Mouse (Mus musculus) intestine, postnatal 0 days (tissue): Measurements from ENCODE around the gene Brsk1. TPM values are rescaled to one million over a fixed set of nuclear protein-coding genes. Genes with fewer than 3 reads are reported as not detected.

Source experiments
- ATAC-seq: fragments of 200-750 bp; cut with Nextera tagmentation; 2 replicates; pipeline ENCODE4 v1.8.0; 2017; ENCODE audit warnings: mild to moderate bottlenecking, moderate TSS enrichment, moderate library complexity
- H3K27ac ChIP-seq: fragments of 300-500 bp; sonication (generic); 2 replicates; pipeline ENCODE4 v1.5.1; 2014; ENCODE audit warnings: mild to moderate bottlenecking, low read depth, low read length, moderate library complexity
- H3K27me3 ChIP-seq: fragments of 300-500 bp; sonication (generic); replicated peaks from 2 replicates; pipeline ENCODE4 v1.6.1; 2014; ENCODE audit warnings: low read length, mixed read lengths; ENCODE audit not compliant: control insufficient read depth, insufficient read depth
- H3K36me3 ChIP-seq: fragments of 300-500 bp; sonication (generic); 2 replicates; pipeline ENCODE4 v1.6.1; 2014; ENCODE audit warnings: mild to moderate bottlenecking, moderate library complexity; ENCODE audit not compliant: control insufficient read depth, insufficient read depth
- H3K4me1 ChIP-seq: fragments of 300-500 bp; sonication (generic); replicated peaks from 2 replicates; pipeline ENCODE4 v1.6.1; 2014; ENCODE audit warnings: antibody characterized with exemption, low read length, mixed read lengths; ENCODE audit not compliant: control insufficient read depth, insufficient read depth
- H3K4me2 ChIP-seq: fragments of 300-500 bp; sonication (generic); replicated peaks from 2 replicates; pipeline ENCODE4 v1.6.1; 2014; ENCODE audit warnings: low read depth, mild to moderate bottlenecking, moderate library complexity
- H3K4me3 ChIP-seq: fragments of 300-500 bp; sonication (generic); 2 replicates; pipeline ENCODE4 v1.5.1; 2014; ENCODE audit warnings: low read depth, low read length
- H3K9ac ChIP-seq: fragments of 300-500 bp; sonication (generic); 2 replicates; pipeline ENCODE4 v1.6.1; 2014; ENCODE audit warnings: mild to moderate bottlenecking, low read depth, low read length
- H3K9me3 ChIP-seq: fragments of 300-500 bp; sonication (generic); 2 replicates; pipeline ENCODE4 v1.6.1; 2016; ENCODE audit warnings: mixed run types; ENCODE audit not compliant: control insufficient read depth
- CTCF ChIP-seq: sonication (generic); IDR thresholded peaks from 2 replicates; pipeline ENCODE4 v1.5.1; 2016; ENCODE audit warnings: low read depth, mild to moderate bottlenecking, control low read depth, antibody characterized with exemption, moderate library complexity
- WGBS: fragments of 180-500 bp; shearing (Covaris S2); extraction: QIAGEN DNeasy Blood & Tissue Kit; methylation state at CpG from one replicate; pipeline ENCODE4 v1.1.7; 2014; 5-methylcytosine and 5-hydroxymethylcytosine counted together
- polyA plus RNA-seq: library from polyadenylated mRNA; unstranded; fragments of >200 nt; fragmentation: Nextera tagmentation; extraction: Ambion mirVana; gene quantifications from 2 replicates; pipeline ENCODE4 v1.2.1, GENCODE M21; 2015

Brsk1 gene
- polyA plus RNA-seq, 1 experiment from 2014 or later = 0.98 TPM

DNA sequence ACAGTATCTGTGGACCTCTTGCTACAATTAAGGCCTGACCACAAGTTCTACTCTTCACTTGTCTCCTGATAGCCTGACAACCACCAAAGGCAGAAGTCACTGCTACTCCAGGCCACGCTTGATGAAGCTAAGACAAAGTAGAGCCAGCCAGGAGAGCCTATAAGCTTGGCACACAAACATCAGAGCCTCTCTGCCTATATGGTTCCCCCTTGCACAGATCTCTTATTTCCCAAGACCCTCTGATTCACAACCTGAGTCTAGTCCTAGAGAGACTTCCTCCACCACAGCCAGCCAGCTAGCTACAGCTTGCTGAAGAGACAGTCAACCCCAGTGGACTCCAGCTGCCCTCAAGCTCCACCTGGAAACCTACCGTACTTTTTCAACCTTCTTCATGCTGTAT is 42.4 kb upstream of the Brsk1 start:
- H3K4me3 ChIP-seq = no peak overlapping the region
- H3K4me2 ChIP-seq = no peak overlapping the region
- no peaks in the 10 kb centered on the region for H3K27me3 ChIP-seq
- no peaks in the 10 kb centered on the region; the same call in 1 of the 2 replicates for H3K4me1 ChIP-seq
- no peaks in the 10 kb centered on the region for H3K9me3 ChIP-seq
- WGBS = 86% methylated on average over 2 of the region's 2 CpGs
- H3K36me3 ChIP-seq = peaks cover 36% of the 10 kb centered on the region
- no peak overlapping the region for H3K27ac ChIP-seq
- H3K9ac ChIP-seq = no peak overlapping the region
- ATAC-seq = no peak
- no peak for TF ChIP-seq CTCF

DNA sequence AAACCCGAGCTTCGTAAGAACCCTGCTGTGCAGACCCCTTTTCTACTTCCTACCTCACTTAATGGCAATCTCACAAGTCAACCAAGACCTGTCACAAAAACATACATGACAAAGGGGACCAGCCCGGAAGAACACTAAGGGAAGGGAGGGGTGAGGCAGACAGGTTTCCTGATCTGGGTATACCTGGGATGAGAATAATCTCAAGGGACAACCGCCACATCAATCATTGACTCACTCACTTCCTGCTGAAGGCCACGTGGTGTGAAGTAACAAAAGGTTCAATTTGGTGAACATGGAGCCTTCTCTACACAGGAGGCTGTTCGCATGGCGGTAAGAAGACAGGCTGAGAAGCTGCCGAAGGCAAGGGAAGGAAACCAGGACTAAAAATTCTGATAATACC is 38.8 kb upstream of the Brsk1 start:
- 57% methylated on average over 8 of the region's 8 CpGs for WGBS
- Histone ChIP-seq H3K27me3 (no peaks in the 10 kb centered on the region), H3K4me3 (no peak overlapping the region), H3K4me2 (no peak overlapping the region), H3K36me3 (peaks cover 9% of the 10 kb centered on the region; the same call in 1 of the 2 replicates), H3K9ac (no peak overlapping the region), H3K27ac (no peak overlapping the region), H3K4me1 (peaks cover 3% of the 10 kb centered on the region; the same call in 1 of the 2 replicates), H3K9me3 (no peaks in the 10 kb centered on the region)
- peak; percentile 80 for ATAC-seq
- no peak for TF ChIP-seq CTCF

DNA sequence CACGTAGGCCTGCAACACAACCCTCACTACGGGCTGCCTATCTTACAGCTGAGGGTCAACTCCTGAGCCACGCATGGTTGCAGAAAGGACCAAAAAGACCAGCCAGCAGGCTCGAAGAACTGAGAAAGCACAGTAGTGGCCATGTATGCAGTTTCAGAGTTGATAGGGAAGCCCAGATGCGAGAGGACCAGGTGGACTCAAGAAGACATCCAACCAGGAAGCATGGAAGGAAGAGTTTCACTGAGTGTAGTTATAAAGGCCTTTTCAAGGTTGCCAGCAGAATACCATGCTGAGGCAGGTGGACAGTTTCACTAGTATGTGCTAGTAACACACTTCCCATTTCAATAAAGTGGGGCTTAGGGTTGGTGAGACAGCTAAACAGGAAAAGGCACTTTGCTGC is 37.7 kb upstream of the Brsk1 start:
- no peak for ATAC-seq
- Histone ChIP-seq H3K36me3 (no peaks in the 10 kb centered on the region; the same call in 1 of the 2 replicates), H3K9me3 (no peaks in the 10 kb centered on the region), H3K4me2 (no peak overlapping the region), H3K27ac (no peak overlapping the region), H3K27me3 (no peaks in the 10 kb centered on the region), H3K4me1 (peaks cover 6% of the 10 kb centered on the region; the same call in 1 of the 2 replicates), H3K4me3 (no peak overlapping the region), H3K9ac (no peak overlapping the region)
- no peak for TF ChIP-seq CTCF
- 81% methylated on average over 5 of the region's 5 CpGs for WGBS

DNA sequence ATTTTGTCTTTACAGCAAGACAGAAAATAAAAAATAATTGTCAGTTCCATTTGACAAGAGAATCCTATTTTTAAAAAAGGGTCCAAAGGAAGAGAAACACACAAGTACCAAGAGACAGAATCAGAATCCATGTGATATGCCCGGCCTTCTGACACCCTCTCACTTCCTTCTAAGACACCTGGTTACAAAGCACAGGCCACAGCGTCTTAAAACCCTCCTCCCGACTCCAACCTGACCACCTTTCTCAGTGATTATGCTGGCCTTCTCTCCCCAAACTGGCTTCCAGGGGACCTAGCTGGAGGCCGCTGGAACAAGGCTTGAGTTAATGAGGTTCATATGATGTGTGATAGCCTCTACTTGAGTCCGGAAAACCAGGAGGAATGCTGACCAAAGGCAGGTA is 37.1 kb upstream of the Brsk1 start:
- Histone ChIP-seq H3K36me3 (no peaks in the 10 kb centered on the region; the same call in 1 of the 2 replicates), H3K4me2 (no peak overlapping the region), H3K9ac (no peak overlapping the region), H3K9me3 (no peaks in the 10 kb centered on the region), H3K27ac (no peak overlapping the region), H3K27me3 (no peaks in the 10 kb centered on the region), H3K4me1 (0 out of 2 replicates have a peak, but pooled peaks cover 6% of the 10 kb centered on the region), H3K4me3 (no peak overlapping the region)
- 70% methylated on average over 5 of the region's 5 CpGs for WGBS
- no peak for TF ChIP-seq CTCF
- no peak for ATAC-seq

DNA sequence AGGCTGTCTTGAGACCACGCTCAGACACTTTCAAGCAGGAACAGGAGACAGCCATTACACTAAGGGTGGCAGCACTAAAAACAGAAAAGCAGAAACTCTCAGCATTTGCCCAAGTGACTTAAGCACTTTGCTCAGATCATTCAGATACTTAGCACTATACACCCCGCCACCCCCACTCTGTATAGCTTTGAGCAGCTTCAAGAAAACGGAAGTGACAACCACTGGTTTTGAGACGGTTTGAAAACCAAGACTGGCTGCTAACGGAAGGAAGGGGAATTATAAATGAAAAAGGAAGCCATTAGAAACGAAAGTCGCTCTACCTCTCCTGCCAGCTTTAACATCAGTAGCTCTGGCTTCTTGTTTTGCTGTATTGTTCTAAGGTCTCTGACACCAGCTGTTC is 36.6 kb upstream of the Brsk1 start:
- Histone ChIP-seq H3K27ac (peak overlapping the region; percentile 35; the same call in 1 of the 2 replicates), H3K9me3 (no peaks in the 10 kb centered on the region), H3K27me3 (no peaks in the 10 kb centered on the region), H3K4me1 (0 out of 2 replicates have a peak, but pooled peaks cover 6% of the 10 kb centered on the region), H3K4me3 (no peak overlapping the region), H3K4me2 (no peak overlapping the region), H3K36me3 (no peaks in the 10 kb centered on the region; the same call in 1 of the 2 replicates), H3K9ac (no peak overlapping the region)
- TF ChIP-seq CTCF = no peak
- 83% methylated on average over 7 of the region's 7 CpGs for WGBS
- ATAC-seq = no peak

DNA sequence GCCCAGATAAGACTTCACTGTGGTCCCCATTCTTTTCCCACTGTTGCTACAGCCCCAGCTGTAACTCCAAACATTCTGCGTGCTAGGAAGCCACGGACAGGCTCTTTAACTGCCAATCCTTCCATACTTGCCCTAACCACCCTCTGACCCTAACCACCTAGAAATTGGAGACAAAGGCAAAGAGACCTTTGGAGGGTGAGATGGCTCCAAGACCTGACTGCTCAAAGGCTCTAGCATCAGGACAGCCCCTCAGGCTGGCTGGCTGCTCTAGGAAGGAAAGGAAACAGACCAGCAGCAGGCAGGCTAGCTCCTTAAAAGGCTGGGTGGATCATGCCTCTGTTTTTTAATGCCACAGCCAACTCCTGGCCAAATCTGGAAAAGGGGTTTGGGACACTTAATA is 36.2 kb upstream of the Brsk1 start:
- H3K27ac ChIP-seq = peak overlapping the region; percentile 35; the same call in 1 of the 2 replicates
- no peak overlapping the region for H3K9ac ChIP-seq
- TF ChIP-seq CTCF = no peak
- no peaks in the 10 kb centered on the region for H3K27me3 ChIP-seq
- no peak for ATAC-seq
- H3K4me3 ChIP-seq = no peak overlapping the region
- 70% methylated on average over 2 of the region's 2 CpGs for WGBS
- 0 out of 2 replicates have a peak, but pooled peaks cover 6% of the 10 kb centered on the region for H3K4me1 ChIP-seq
- H3K9me3 ChIP-seq = no peaks in the 10 kb centered on the region
- H3K4me2 ChIP-seq = no peak overlapping the region
- H3K36me3 ChIP-seq = no peaks in the 10 kb centered on the region; the same call in 1 of the 2 replicates
